Mouse (Mus musculus) right cerebral cortex, adult 18-20 months (tissue): Measurements from ENCODE around the gene Stk24.
"Not testable (repeated sequence)": the region's sequence is repeated elsewhere in the genome, so short reads cannot be mapped to it uniquely, and the experiment has no call there.

Experiments used
- DNase-seq: peaks from one replicate; pipeline ENCODE4 v3.0.0; 2022; ENCODE audit warnings: mixed read lengths

Stk24 gene

GRCm38 (mm10) chr14:121379827-121380145 is at the start of gene Stk24:
TSS of gene Stk24 (minus strand) at chr14:121380011.
- DNase-seq: no peak

- DNase-seq: no peak
These were observed 48.3 kb upstream of the Stk24 start for GRCm38 (mm10) chr14:121428148-121428547.

- no peak for DNase-seq
These were observed 46.9 kb upstream of the Stk24 start for GRCm38 (mm10) chr14:121426743-121427142.

- DNase-seq: no peak
These were observed 45.4 kb upstream of the Stk24 start for GRCm38 (mm10) chr14:121425004-121425793.

- no peak for DNase-seq
These were observed 43.5 kb upstream of the Stk24 start for GRCm38 (mm10) chr14:121423341-121423751.

GRCm38 (mm10) chr14:121422664-121423340 is 43.0 kb upstream of the Stk24 start:
- no peak for DNase-seq

GRCm38 (mm10) chr14:121422000-121422399 is 42.2 kb upstream of the Stk24 start:
- no peak for DNase-seq

- peak; percentile 8 for DNase-seq
These were observed 37.8 kb upstream of the Stk24 start for GRCm38 (mm10) chr14:121417594-121417993.

- DNase-seq: no peak
These were observed 37.0 kb upstream of the Stk24 start for GRCm38 (mm10) chr14:121416626-121417319.

- DNase-seq: no peak
These were observed 34.9 kb upstream of the Stk24 start for GRCm38 (mm10) chr14:121414635-121415241.

GRCm38 (mm10) chr14:121413726-121414125 is 33.9 kb upstream of the Stk24 start:
- not testable (repeated sequence) for DNase-seq

GRCm38 (mm10) chr14:121408944-121409343 is 29.1 kb upstream of the Stk24 start:
- DNase-seq: no peak

- DNase-seq: no peak
These were observed 27.1 kb upstream of the Stk24 start for GRCm38 (mm10) chr14:121406943-121407342.

GRCm38 (mm10) chr14:121405546-121405945 is 25.7 kb upstream of the Stk24 start:
- no peak for DNase-seq

- no peak for DNase-seq
These were observed 25.3 kb upstream of the Stk24 start for GRCm38 (mm10) chr14:121405120-121405519.

GRCm38 (mm10) chr14:121399676-121400075 is 19.9 kb upstream of the Stk24 start:
- DNase-seq: no peak

- no peak for DNase-seq
These were observed 17.7 kb upstream of the Stk24 start for GRCm38 (mm10) chr14:121397471-121397870.

GRCm38 (mm10) chr14:121395125-121395524 is 15.3 kb upstream of the Stk24 start:
- DNase-seq: no peak

GRCm38 (mm10) chr14:121391927-121392326 is 12.1 kb upstream of the Stk24 start:
- DNase-seq: no peak

- DNase-seq: no peak
These were observed 7.9 kb upstream of the Stk24 start for GRCm38 (mm10) chr14:121387760-121388159.

GRCm38 (mm10) chr14:121385440-121385839 is 5.6 kb upstream of the Stk24 start:
- peak; percentile 59 for DNase-seq

- DNase-seq: no peak
These were observed 4.0 kb upstream of the Stk24 start for GRCm38 (mm10) chr14:121383801-121384200.

GRCm38 (mm10) chr14:121379116-121379826 is 540 bp downstream of the Stk24 start:
- peak; percentile 71 for DNase-seq
